Mouse (Mus musculus): ENCODE results near the gene Rbl1.

Rbl1 gene

GRCm38 (mm10) chr2:157132686-157133540 lies 71.4 kb downstream of the Rbl1 start:
- no peak for DNase-seq

DNA sequence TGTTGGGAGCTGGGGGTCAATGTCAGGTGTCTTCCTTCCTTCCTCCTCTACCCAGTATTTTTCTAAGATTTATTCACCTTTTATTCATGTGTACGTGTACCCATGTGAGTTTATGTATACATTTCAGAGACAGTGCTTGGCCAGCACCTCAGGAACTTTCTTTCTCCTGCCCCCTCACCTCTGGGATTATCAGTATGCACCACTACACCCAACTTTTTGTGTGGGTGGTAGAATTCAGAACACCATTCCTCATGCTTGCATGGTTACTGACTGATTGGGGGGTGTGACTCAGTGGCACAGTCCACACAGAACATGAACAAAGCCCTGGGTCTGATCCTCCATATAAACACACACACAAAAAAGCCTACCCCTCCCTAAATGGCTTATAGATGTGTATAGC lies 72.2 kb downstream of the Rbl1 start:
- no peak for DNase-seq

GRCm38 (mm10) chr2:157130813-157131514 lies 73.4 kb downstream of the Rbl1 start:
- DNase-seq = peak; percentile 40

DNA sequence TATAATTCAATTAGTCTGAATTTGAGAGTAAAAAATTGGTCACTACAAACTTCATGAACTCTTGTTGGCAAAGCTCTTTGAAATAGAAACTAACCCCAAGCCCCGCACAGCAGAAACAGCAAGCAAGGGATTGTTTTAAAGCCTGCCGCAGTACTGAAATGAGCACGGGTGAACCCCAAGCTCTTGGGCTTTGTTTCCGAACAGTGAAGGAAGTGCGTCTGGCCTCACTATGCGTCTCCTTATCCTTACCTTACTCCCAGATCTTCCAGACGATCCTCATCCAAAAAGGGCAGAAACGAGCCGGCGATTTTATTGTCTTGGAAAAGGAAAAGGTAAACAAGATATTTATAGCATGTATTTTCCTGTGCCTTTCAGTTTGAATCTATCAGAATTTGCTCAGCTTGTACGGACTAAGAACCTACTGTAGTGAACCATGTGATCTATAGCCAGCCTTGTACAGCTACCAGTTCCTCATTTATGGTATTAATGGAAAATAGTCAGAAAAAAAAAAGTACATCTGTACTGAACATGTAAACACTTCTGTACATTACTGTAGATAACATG lies 74.7 kb downstream of the Rbl1 start:
- no peak for DNase-seq

- DNase-seq = no peak
Measured at GRCm38 (mm10) chr2:157129096-157129495, 75.2 kb downstream of the Rbl1 start.

GRCm38 (mm10) chr2:157128072-157128471 lies 76.3 kb downstream of the Rbl1 start:
- peak; percentile 24 for DNase-seq

DNA sequence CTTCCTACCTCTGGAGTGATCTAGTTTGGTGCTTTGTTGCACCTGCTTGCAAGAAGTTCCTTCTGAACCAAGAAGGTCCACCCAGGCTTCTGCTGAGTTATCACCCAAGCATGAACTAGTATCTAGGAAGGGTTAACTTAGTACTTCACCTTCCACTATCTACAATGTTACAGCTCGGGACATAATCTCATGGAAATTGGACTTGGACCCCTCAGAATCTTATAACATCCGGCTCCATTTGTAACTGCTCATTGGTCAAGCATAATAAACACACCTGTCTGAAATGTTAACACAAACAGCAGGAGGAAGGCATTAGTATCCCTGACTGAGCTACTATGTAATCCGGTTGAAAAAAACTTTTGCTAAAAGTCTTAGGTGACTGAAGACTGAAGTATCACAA lies 77.0 kb downstream of the Rbl1 start:
- DNase-seq = no peak

DNA sequence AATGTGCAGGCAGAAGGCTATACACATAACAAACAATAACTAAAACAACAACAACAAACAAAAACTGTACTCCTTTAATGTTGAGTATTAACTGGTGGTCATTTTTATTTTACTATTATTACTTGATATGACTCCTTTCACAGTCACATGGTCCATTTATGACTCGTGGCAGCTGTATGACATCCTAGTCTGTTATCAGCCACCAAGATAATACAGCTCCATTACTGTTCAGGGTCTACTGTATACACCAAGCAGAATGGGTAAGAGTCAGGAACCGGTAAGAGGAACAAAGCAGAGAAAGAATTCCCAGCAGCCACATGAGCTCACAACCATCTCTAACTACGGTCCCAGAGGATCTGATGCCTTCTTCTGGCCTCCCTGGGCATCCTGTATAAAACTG lies 79.1 kb downstream of the Rbl1 start:
- no peak for DNase-seq

DNA sequence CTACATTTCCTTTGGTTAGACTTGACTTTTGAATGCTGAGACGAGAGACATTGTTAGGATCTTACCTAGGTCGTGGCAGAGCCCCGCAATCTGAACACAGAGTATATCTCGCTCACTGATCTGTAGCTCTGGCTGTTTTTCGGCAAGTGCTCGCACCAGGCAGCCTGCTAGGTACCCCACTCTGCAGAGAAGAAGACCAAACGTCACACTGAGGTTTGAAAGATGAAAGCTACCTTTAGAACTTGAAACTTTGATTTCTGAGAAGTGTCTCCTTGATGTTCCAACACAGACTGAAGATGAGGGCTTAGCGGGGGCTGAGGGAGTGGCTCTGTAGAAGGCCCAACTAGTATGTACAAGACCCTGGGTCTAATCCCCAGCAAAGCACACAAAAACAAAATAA lies 82.6 kb downstream of the Rbl1 start:
- no peak for DNase-seq

GRCm38 (mm10) chr2:157119075-157119474 lies 85.3 kb downstream of the Rbl1 start:
- DNase-seq = no peak

DNA sequence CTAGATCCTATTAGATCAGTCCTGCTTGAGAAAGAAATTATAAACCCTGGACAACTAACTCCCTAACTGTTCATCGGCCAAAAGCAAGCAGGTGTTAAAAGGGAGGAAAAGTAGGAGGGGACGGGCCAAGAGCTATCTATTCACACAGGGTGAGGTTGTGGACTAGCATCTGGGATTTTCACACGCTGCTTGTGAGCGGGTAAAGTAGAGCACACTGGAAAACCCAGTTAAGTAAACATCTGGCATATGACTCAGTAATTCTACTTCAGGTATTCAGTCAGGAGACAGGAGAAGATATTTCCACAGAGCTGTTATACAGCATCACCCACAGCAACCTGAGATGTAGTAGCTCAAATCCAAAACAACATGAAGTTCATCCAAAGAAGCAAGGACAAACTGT lies 85.8 kb downstream of the Rbl1 start:
- no peak for DNase-seq

GRCm38 (mm10) chr2:157116964-157117363 lies 87.4 kb downstream of the Rbl1 start:
- peak; percentile 17 for DNase-seq

DNA sequence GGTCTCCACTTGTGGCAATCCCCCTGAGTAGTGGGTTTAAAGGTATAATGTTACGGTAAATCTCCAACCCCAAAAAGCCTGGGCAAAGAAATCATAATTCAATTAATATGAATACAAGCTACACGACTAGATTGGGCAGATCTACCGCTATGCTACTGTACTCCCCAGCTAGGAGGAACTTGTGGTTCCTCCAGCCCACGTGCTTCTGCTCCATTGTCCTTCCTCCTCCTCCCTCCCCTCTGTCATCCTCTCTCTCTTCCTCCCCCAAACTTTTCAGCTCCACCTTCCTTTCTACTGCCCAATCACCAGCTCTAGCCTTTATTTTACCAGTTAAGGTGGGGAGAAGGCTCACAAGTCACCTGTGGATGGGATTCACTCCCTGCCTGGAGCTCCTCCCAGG lies 96.1 kb downstream of the Rbl1 start:
- no peak for DNase-seq

- peak; percentile 31 for DNase-seq
Measured at GRCm38 (mm10) chr2:157104454-157104853, 99.9 kb downstream of the Rbl1 start.

GRCm38 (mm10) chr2:157102256-157102655 lies 102.1 kb downstream of the Rbl1 start:
- DNase-seq = no peak

- no peak for DNase-seq
Measured at GRCm38 (mm10) chr2:157101650-157102049, 102.7 kb downstream of the Rbl1 start.

- DNase-seq = peak; percentile 25
Measured at GRCm38 (mm10) chr2:157100319-157100605, 104.1 kb downstream of the Rbl1 start.

DNA sequence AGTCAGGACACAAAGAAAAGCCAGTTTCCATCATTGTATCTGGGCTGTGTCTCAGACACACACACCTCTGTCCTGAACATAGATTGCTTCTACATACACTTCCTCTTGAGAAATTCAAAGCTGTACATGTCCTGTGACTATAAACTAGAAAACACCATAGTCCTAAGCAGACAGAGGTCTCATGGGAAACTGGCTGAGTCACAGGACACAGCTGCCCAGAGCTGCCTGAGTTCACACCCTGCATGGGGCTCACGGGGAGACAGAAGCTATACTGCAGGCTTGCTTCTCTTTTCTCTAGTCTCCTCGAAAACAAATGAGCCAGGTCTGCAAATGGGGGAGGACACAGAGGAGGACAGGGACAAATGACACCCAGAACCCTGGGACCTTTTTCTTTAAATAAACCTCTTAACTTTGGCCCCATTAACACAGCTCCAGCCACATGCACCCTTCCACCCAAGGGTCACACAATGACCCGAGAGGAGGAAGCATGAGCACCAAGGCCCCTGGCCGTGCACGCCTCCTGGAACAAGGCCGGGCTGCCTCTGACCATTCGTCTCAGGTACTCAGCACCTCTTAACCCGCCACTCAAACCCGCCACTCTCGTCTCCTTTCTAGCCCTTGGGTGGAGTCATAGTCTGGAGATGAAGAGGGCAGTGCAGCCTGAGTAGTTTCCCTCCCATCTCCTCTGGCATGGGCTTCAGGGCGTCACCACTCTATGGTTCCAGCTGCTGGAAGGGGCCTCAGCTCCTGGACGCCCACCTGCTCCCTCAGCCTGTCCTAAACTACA lies 104.6 kb downstream of the Rbl1 start:
- DNase-seq = peak; percentile 25
